Mouse (Mus musculus): ENCODE measurements around the gene Fbrsl1.

The Fbrsl1 gene

DNA sequence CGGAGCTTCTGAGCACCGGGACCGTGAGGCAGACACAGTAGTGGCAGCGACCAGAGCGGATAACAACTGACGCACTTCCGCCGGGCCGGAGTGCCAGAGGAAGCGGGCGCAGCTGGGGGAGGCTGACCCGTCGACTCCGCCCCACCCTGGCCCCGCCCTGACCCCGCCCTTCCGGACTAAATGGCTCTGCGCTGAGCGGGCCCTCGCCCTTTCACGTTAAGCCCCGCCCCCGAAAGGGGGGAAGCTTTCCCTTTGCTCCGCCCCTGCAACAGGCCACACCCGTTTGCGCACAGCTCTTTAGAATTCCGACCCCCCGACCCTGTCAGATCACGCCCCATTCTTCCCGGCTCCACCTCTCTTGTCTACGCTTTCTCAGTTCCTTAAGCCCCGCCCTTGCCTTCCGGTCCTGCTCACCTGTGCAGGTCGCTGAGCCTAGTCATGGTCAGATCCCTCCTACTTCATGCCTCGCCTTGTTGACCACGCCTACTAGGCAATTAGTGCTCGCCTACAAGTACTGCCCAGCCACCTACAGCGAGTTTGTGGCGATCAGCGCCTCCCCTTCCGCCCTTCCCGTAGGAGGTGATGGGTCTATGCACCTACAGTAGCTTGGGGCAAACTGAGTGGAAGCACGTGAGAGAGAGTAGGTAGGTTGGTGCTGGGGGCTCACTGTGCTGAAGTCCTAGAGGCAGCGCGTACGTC is at the start of gene Fbrsl1:
TSS of gene Fbrsl1 (minus strand) at position 68 of the 699 bp plus-strand sequence.
- in situ Hi-C loops (cut with MseI, MboI), result no loop called here

DNA sequence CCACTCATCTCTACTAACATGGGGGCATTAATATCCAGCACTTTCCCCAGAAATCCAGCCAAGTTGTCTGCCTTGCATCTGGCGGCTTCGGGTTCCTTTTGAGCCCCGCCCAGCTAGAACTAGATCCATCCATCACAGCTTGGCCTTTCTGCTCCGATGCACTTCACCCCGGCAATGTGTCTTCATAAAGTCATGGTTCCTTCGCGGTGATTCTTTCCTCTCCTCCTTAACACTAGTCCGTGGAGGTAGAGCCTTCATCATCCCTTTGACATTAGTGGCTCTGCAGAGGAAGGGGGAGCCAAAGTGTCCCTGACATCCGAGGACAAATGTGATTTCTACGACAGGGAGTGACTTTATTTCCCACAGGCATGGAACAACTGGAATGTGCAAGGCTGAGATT is 49.8 kb upstream of the Fbrsl1 start:
- in situ Hi-C loops (cut with MseI, MboI), result loop anchor here in 1 of 2 experiments (5.0 kb wide), 1 partner anchor 139 kb away; no protein-coding TSS in a partner anchor

DNA sequence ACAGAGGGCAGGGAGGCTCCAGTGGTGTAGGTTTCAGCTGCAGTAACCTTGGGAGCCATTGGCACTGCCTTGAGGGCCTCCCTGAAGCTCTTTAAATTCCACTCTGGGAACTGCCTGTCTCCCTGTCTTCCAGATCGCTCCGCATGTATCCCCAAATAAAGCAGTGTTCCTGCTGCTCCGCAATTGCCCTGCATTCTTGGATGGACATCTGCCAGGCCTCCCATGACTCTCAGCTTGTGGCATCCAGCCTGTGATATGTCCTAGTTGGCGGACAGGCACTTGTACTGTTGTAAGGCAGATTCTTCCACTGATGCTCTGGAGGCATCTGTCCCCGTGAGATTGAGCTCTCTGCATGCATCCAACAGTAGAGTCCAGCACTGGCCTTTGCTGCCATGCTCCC is 49.3 kb upstream of the Fbrsl1 start:
- in situ Hi-C loops (cut with MseI, MboI), result loop anchor here in 1 of 2 experiments (5.0 kb wide), 1 partner anchor 140 kb away; no protein-coding TSS in a partner anchor

DNA sequence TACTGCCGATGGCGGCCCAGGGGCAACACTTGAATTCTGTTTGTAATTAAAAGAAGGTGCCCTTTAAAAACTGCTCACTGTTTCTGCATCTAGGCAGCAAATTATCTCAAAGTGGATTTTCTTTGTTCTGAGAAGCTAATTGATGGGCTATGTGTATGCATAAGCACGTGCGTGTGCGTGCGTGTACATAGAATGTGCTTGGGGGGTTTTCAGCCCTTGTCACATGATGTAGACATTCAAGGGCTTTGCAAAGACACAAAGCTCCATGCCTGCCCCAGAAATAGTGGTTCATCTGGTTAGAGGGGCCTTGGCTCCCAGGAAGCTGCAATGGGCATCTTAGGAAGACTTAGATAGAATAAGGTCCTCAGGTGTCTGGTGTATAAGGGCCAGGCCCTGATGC is 46.7 kb upstream of the Fbrsl1 start:
- in situ Hi-C loops (cut with MseI, MboI), result loop anchor here in 1 of 2 experiments (5.0 kb wide), 1 partner anchor 142 kb away; no protein-coding TSS in a partner anchor

DNA sequence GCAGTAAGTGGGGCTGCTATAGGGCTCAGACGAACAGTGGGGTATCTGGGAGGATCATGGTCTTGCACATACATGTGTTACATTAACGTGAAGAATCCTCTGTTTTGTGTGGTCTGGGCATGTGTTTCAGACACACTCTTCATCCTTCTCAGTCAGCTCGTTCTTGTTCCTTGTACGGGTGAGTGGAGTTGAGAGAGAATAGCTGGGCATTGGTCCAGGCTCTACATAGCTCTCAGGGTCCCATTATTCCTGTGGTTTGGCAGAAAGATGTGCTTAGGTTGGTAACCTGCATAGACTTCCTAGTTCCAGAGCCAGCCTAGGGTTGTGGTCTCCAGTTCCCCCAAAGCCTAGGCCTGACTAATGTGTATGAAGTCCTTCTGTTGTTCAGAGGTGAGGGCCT is 46.1 kb upstream of the Fbrsl1 start:
- in situ Hi-C loops (cut with MseI, MboI), result loop anchor here in 1 of 2 experiments (5.0 kb wide), 1 partner anchor 143 kb away; no protein-coding TSS in a partner anchor

DNA sequence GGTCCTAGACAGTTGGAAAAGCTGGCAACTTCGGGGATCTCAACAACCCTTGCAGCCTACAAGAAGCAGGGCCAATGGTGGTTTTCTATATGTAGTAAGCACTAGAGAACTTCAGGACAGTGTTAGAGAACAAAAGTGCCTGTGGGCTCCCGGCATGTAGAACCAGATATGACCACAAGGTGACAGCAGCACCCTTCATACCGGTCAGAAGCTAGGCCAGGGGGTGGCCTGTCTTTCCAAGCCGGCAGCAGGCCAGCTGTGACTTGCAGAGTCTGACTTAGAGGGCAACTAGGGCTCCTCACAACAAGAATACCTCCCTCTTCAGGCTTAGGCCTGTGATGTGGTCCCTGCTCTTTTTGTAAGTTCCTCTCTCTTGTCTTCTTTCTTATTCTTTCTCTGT is 45.5 kb upstream of the Fbrsl1 start:
- in situ Hi-C loops (cut with MseI, MboI), result loop anchor here in 1 of 2 experiments (5.0 kb wide), 1 partner anchor 144 kb away; no protein-coding TSS in a partner anchor

GRCm38 (mm10) chr5:110489639-110490038 is 41.3 kb upstream of the Fbrsl1 start:
- in situ Hi-C loops (cut with MseI, MboI), result loop anchor here in 1 of 2 experiments (5.0 kb wide), 1 partner anchor 148 kb away; no protein-coding TSS in a partner anchor

DNA sequence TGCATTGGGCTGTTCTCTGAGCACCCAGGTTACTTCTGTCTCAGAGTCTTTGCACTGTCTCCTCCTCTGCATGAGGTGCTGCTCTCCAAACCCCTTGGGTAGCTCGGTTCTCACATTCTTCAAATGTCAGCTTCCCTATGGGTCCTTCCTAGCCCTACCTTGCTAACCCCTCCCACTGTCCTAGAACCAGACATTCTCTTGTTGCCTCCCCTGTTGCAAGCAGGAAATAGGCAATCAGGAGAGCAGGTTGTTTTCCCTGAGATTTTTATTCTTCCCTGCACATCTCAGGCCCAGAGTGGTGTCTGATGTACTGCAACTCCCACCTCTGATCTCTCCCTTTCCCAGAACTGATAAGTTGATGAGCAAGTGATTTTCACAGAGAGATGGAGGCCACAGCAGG is 39.6 kb upstream of the Fbrsl1 start:
- in situ Hi-C loops (cut with MseI, MboI), result no loop called here

DNA sequence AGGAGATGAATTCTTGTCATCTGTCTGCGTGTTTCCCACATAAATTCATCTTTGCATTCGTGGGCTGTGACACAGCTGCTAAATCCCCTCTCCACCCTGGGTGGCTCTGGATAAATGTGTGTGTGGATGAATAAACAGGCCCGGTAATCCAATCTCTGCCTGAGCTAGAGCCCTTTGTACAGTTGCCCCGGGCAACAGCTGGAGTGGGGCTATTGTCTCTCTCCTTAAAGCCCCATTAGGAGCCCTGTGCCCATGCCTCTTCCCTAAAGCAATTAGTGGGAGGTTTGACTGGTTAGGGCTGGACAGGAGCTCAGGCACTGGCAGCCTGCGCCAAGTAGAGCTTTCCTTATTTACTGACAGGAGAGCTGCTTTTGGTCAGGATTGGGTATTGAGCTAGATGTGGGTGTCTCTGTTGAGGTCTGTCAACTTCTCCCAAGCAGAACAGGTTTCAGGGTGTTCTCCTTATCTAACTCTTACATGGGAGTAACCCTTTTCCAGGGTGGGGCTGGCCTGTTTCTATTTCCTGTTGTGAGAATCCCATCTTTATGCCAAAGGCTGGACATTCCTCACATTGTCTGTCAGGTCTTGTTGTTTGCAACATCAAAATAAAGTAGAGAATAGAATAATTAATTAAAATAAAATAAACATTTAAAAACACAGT is 38.5 kb upstream of the Fbrsl1 start:
- in situ Hi-C loops (cut with MseI, MboI), result no loop called here

- in situ Hi-C loops (cut with MseI, MboI), result no loop called here
Observed at GRCm38 (mm10) chr5:110484711-110485110, 36.4 kb upstream of the Fbrsl1 start.

GRCm38 (mm10) chr5:110479228-110479627 is 30.9 kb upstream of the Fbrsl1 start:
- in situ Hi-C loops (cut with MseI, MboI), result no loop called here

DNA sequence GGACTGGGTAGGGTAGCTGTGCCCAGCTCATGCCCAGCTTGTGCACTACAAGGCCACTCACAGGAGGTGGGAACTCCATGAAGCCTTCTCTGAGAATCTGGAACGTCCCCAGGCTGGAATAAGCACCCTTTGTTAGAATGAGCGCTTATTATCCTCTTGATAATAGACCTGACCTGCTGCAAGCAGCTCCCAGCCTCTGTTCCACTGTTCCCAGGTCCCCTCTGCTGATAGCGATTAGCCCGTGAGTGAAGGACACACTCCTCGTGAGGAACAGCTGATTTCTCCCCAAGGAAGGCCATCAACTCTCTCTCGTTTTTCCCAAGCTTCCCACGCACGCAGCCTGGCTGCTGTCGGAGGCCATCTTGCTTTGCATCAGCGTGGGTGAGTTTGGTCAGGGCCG is 25.9 kb upstream of the Fbrsl1 start:
- in situ Hi-C loops (cut with MseI, MboI), result no loop called here

GRCm38 (mm10) chr5:110472834-110473233 is 24.5 kb upstream of the Fbrsl1 start:
- in situ Hi-C loops (cut with MseI, MboI), result no loop called here

GRCm38 (mm10) chr5:110471981-110472476 is 23.7 kb upstream of the Fbrsl1 start:
- in situ Hi-C loops (cut with MseI, MboI), result no loop called here

DNA sequence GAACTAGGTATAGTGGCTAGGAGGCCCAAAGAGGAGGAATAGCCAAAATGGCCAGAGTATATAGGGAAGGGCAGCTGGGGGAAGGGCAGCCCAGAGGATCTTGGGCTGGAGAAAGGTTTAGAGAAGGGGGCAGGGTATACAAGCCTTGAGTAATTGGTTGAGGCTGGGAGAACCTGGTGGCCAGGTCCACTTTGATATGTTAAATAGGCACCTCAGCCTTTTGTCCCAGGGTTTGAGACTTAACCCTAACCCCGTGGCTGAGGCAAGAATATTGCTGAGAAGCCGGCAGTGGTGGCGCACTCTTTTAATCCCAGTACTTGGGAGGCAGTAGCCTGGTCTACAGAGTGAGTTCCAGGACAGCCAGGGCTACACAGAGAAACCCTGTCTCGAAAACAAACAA is 23.0 kb upstream of the Fbrsl1 start:
- in situ Hi-C loops (cut with MseI, MboI), result no loop called here

DNA sequence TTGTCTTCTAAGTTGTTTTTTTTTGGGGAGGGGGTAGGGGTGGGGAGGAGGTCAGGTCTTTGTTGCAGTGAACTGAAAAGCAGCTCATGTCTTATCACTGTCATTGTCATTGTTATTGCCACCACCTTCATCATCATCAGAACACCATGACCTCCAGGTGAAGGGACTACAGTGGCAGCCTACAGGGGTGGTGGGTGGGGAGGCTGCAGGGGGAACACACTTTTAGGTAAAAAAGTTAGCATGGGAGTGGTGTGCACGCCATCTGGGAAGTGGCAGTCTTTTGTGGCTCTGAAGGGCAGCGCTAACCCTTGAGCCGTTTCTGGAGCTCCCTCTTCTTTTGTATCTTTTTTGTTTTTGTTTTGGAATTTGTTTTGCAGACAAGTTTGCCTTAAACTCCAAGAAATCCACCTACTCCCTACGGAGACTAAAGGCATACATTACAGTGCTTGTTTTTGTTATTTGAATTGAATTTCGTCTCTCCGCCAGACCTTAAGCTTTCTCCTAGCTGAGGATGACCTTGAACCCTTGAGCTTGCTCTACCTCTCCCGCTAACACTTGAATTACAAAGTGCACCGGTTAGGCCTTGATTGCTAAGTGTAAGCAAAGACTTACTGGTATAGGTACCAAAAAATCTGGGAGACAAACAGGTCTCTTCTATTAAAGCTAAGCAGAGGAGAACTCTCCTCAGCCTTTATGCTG is 21.1 kb upstream of the Fbrsl1 start:
- in situ Hi-C loops (cut with MseI, MboI), result no loop called here

DNA sequence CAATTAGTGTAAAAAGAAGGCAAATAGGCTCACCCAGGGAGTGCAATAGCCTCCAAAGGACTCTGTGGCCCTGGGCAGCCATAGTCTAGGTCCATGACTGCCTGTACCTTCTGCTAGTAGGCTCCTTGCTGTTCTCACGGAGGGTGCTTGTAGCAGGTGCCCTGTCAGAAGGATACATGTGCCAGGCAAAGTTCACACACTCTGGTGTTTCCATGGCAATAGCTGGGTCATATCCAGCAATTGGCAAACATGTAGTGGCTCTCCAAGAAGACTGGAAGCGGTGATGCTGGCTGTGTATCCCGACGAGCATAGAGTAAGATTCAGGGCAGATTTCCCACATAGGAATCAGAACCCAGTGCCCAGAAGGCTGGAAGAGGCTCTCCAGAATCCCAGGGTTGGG is 20.0 kb upstream of the Fbrsl1 start:
- in situ Hi-C loops (cut with MseI, MboI), result no loop called here

DNA sequence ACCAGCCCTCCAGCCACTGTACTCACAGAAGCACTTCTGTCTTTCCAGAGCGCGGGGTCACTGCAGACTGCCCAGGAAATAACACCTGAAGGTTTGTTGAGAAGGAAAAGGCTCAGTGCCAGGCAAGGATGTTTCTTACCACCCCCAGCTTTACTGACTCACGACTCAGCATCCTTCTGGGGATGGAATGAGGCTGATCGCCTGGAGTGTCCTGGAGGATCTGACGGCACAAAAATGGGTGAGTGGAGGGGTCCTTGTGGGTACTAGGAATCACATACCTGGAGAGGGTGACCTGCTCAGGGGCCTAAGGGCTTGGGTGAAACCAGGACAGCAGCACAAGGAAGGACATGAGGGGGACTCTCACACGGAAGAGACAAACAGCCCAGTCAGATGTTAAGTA is 19.4 kb upstream of the Fbrsl1 start:
- in situ Hi-C loops (cut with MseI, MboI), result no loop called here

- in situ Hi-C loops (cut with MseI, MboI), result no loop called here
Observed at GRCm38 (mm10) chr5:110466531-110467424, 18.5 kb upstream of the Fbrsl1 start.

DNA sequence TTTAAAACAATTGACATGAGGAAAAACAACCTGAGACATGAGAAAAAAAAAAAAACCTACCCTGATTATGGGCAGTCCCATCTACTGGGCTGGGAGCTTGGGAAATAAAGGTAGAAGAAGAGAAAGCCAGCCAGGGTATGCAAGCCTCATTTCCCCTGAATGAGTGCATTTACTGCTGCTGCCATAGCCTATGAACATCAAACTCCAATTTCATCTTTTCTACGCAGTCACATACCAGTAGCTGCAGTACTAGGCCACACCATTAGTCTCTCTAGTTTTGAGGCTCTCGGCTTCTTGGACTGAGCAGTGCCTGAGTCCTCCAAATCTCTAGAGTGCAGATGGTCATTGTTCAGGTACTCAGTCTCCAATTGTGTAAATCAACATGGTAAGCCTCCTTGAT is 14.3 kb upstream of the Fbrsl1 start:
- in situ Hi-C loops (cut with MseI, MboI), result no loop called here

DNA sequence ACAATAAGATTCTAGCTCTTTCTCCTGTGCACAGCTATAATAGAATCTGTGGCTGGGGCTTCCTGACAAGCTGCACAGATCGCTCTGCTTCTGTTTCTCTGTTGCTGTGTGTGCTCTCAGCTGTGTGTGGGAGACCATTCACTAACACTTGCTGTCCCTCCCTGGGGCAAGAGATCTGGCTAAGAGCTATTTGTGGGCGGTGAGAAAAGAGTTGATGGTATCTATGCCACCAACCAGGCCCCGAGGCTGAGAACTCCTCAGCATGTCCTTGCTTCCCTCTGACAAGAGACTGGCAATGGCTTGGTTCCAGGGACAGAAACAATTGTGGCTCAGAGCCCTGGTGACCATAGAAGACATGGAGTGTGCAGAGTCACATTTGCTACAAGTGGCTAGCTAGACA is 10.6 kb upstream of the Fbrsl1 start:
- in situ Hi-C loops (cut with MseI, MboI), result no loop called here
